Comparison of ENCODE assay signal across 11 mouse cellular contexts in the genomic region with DNA sequence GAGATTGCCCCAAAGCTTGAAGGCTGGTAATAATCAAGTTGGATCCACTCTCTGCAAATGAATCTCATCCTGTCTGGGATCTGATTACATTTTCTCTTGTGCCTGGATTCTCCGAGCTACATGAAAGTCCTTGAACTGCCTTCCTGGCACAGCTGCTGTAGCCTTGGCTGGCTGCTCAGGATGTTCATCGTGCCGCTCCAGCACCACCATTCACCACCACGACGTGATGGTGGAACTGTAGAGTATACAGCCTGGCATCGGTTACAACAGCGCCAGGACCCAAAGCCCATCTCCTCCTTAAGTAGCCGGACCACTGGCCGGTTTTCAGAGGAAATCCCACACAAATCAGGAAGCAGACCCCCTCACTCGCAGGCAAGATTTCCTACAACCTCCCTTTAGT. TPM values are rescaled to one million over a fixed set of nuclear protein-coding genes. Genes with fewer than 3 reads are reported as not detected.
A peak's percentile ranks its signal among the peaks of the same experiment; 100 is the strongest.
DNase-seq lines count a peak whose midpoint lies in the region; ATAC-seq lines count a peak whose summit lies in the region.
"Had no signal": no experiment of that assay in that cellular context is flagged by ENCODE, and none has a peak within 500 bp of the region (broad histone marks: within the 10 kb centered on the region; RNA-seq: fewer than 3 reads in every experiment).

No protein-coding gene starts in this region.

- no peaks in the 10 kb centered on the region for H3K36me3 ChIP-seq in embryonic facial prominence, embryonic 11.5 days (replicated peaks; ENCODE audit: control insufficient read depth, insufficient read depth, low read depth, low read length)
- no peaks in the 10 kb centered on the region for H3K36me3 ChIP-seq in embryonic facial prominence, embryonic 10.5 days (replicated peaks)
- no peaks in the 10 kb centered on the region for H3K36me3 ChIP-seq in embryonic facial prominence, embryonic 14.5 days (ENCODE audit: control insufficient read depth, insufficient read depth, low read length)
- H3K36me3 ChIP-seq: liver, embryonic 13.5 days had no signal

- DNase-seq in embryonic facial prominence, embryonic 11.5 days (ENCODE audit: low spot score), result peak; percentile 38
- DNase-seq in embryonic facial prominence, embryonic 10.5 days (ENCODE audit: low spot score), result no peak
- peak; percentile 31 to 36 for DNase-seq in left cerebral cortex, adult 18-20 months (ENCODE audit: low spot score in 2 of 2)
- no peak for DNase-seq in left cerebral cortex, adult 11 months (ENCODE audit: low spot score)
- DNase-seq in embryonic facial prominence, embryonic 14.5 days (ENCODE audit: low spot score), result peak; percentile 45
- DNase-seq in lung, postnatal 36 days, result peak; percentile 61
- DNase-seq: liver, embryonic 13.5 days had no signal

- H3K27me3 ChIP-seq in embryonic facial prominence, embryonic 11.5 days (ENCODE audit: control insufficient read depth, insufficient read depth, low read length), result peaks cover 33% of the 10 kb centered on the region
- peaks cover 88% of the 10 kb centered on the region for H3K27me3 ChIP-seq in embryonic facial prominence, embryonic 10.5 days (replicated peaks; ENCODE audit: low read depth, poor library complexity, severe bottlenecking)
- H3K27me3 ChIP-seq in embryonic facial prominence, embryonic 14.5 days (replicated peaks; ENCODE audit: control insufficient read depth, insufficient read depth, low read length), result peaks cover 38% of the 10 kb centered on the region

- ATAC-seq in embryonic facial prominence, embryonic 11.5 days (replicated peaks; ENCODE audit: insufficient number of reproducible peaks, low FRiP score, low TSS enrichment, low read depth), result no peak
- no peak for ATAC-seq in embryonic facial prominence, embryonic 14.5 days (ENCODE audit: low read depth)
- no peak for ATAC-seq in megakaryocyte progenitor cell, adult 5-6 weeks (replicated peaks; ENCODE audit: poor library complexity)

- no peak overlapping the region for H3K4me3 ChIP-seq in embryonic facial prominence, embryonic 11.5 days (ENCODE audit: low read depth, low read length)
- H3K4me3 ChIP-seq in embryonic facial prominence, embryonic 10.5 days, result no peak overlapping the region
- H3K4me3 ChIP-seq in embryonic facial prominence, embryonic 14.5 days (ENCODE audit: low read depth, low read length), result no peak overlapping the region
- H3K4me3 ChIP-seq: liver, embryonic 13.5 days had no signal

- WGBS in embryonic facial prominence, embryonic 11.5 days, result 69% methylated on average over 10 of the region's 10 CpGs
- WGBS in embryonic facial prominence, embryonic 10.5 days, result 76% methylated on average over 10 of the region's 10 CpGs
- WGBS in embryonic facial prominence, embryonic 14.5 days, result 48% methylated on average over 10 of the region's 10 CpGs

- H3K9ac ChIP-seq in embryonic facial prominence, embryonic 11.5 days (replicated peaks; ENCODE audit: low read length), result no peak overlapping the region
- no peak overlapping the region for H3K9ac ChIP-seq in embryonic facial prominence, embryonic 14.5 days (ENCODE audit: low read depth, low read length)
- H3K9ac ChIP-seq: hindbrain, embryonic 14.5 days; liver, embryonic 13.5 days had no signal

- H3K4me2 ChIP-seq in embryonic facial prominence, embryonic 11.5 days (ENCODE audit: low read depth, low read length), result no peak overlapping the region
- H3K4me2 ChIP-seq in embryonic facial prominence, embryonic 14.5 days (ENCODE audit: low read depth, low read length), result no peak overlapping the region
- H3K4me2 ChIP-seq: hindbrain, embryonic 14.5 days; liver, embryonic 13.5 days; midbrain, embryonic 11.5 days had no signal

- H3K27ac ChIP-seq in embryonic facial prominence, embryonic 11.5 days (replicated peaks; ENCODE audit: low read depth, low read length), result no peak overlapping the region
- no peak overlapping the region for H3K27ac ChIP-seq in embryonic facial prominence, embryonic 10.5 days (replicated peaks)
- peak overlapping the region; percentile 10; the same call in 1 of the 2 replicates for H3K27ac ChIP-seq in embryonic facial prominence, embryonic 14.5 days (replicated peaks; ENCODE audit: low read depth, low read length)
- H3K27ac ChIP-seq: hindbrain, embryonic 14.5 days; liver, embryonic 13.5 days had no signal

- no peaks in the 10 kb centered on the region for H3K4me1 ChIP-seq in embryonic facial prominence, embryonic 11.5 days (ENCODE audit: control insufficient read depth, insufficient read depth, low read length)
- H3K4me1 ChIP-seq in embryonic facial prominence, embryonic 10.5 days, result peaks cover 46% of the 10 kb centered on the region
- peaks cover 27% of the 10 kb centered on the region for H3K4me1 ChIP-seq in embryonic facial prominence, embryonic 14.5 days (ENCODE audit: control insufficient read depth, insufficient read depth, low read length)
- H3K4me1 ChIP-seq: liver, embryonic 13.5 days had no signal

- no peaks in the 10 kb centered on the region for H3K9me3 ChIP-seq in embryonic facial prominence, embryonic 11.5 days (replicated peaks; ENCODE audit: control insufficient read depth, low read length)
- H3K9me3 ChIP-seq in embryonic facial prominence, embryonic 10.5 days, result no peaks in the 10 kb centered on the region
- no peaks in the 10 kb centered on the region for H3K9me3 ChIP-seq in embryonic facial prominence, embryonic 14.5 days (ENCODE audit: control insufficient read depth, low read length)
- H3K9me3 ChIP-seq: liver, embryonic 13.5 days had no signal

RNA-seq across cellular contexts. Expression of gene Pitpnm3, which starts 2.5 kb away (rescaled TPM):
- polyA plus RNA-seq in embryonic facial prominence, embryonic 11.5 days (2014; fragmentation: Nextera tagmentation; extraction: Ambion mirVana), result 0.18 and 0.34 TPM in 2 replicates
- 0.23 and 0.24 TPM in 2 replicates for polyA plus RNA-seq in embryonic facial prominence, embryonic 10.5 days (2016; fragmentation: Nextera tagmentation; extraction: Ambion mirVana)
- 10 to 100 TPM; 80.5 to 83.2 TPM for total RNA-seq in left cerebral cortex, adult 18-20 months (2021)
- 0.89 and 0.96 TPM in 2 replicates for polyA plus RNA-seq in embryonic facial prominence, embryonic 14.5 days (2014; fragmentation: Nextera tagmentation; extraction: Ambion mirVana)
- total RNA-seq in megakaryocyte progenitor cell, adult 5-6 weeks (2015), result not detected in 2 replicates
- total RNA-seq in megakaryocyte progenitor cell, adult 5-6 weeks (2017), result not detected in 2 replicates
- total RNA-seq: common myeloid progenitor, adult 5-6 weeks had no signal

Comparison
In these comparisons a context has a peak if more than half of its experiments do, and no peak if none do; other contexts are left out.
1. DNase-seq: peak in embryonic facial prominence, embryonic 11.5 days (single experiment), left cerebral cortex, adult 18-20 months (2 of 2), embryonic facial prominence, embryonic 14.5 days (single experiment) and lung, postnatal 36 days (single experiment); none in embryonic facial prominence, embryonic 10.5 days (single experiment) and left cerebral cortex, adult 11 months (single experiment).